Mouse (Mus musculus) liver, postnatal 0 days (tissue): ENCODE results near the gene Bex4. TPM values are rescaled to one million over a fixed set of nuclear protein-coding genes. Genes with fewer than 3 reads are reported as not detected.
"Not testable (repeated sequence)": the region's sequence is repeated elsewhere in the genome, so short reads cannot be mapped to it uniquely, and the experiment has no call there.

Experiments used
- ATAC-seq: fragments of 200-750 bp; cut with Nextera tagmentation; 2 replicates; pipeline ENCODE4 v1.8.0; 2017; ENCODE audit warnings: mild to moderate bottlenecking, moderate library complexity
- DNase-seq: peaks from one replicate; pipeline ENCODE4 v3.0.0-alpha.2; 2016
- H3K27ac ChIP-seq: fragments of 300-500 bp; sonication (generic); 2 replicates; pipeline ENCODE4 v1.5.1; 2014; ENCODE audit warnings: antibody characterized with exemption, moderate library complexity, mild to moderate bottlenecking, low read depth
- H3K27me3 ChIP-seq: fragments of 300-500 bp; sonication (generic); 2 replicates; pipeline ENCODE4 v1.6.1; 2014; ENCODE audit warnings: low read length, control low read depth, mixed read lengths; ENCODE audit not compliant: insufficient read depth
- H3K36me3 ChIP-seq: fragments of 300-500 bp; sonication (generic); replicated peaks from 2 replicates; pipeline ENCODE4 v1.6.1; 2014; ENCODE audit warnings: mild to moderate bottlenecking, control low read depth, low read length, moderate library complexity, mixed read lengths; ENCODE audit not compliant: insufficient read depth
- H3K4me1 ChIP-seq: fragments of 300-500 bp; sonication (generic); 2 replicates; pipeline ENCODE4 v1.6.1; 2014; ENCODE audit warnings: antibody characterized with exemption, mild to moderate bottlenecking, control low read depth; ENCODE audit not compliant: insufficient read depth
- H3K4me2 ChIP-seq: fragments of 300-500 bp; sonication (generic); 2 replicates; pipeline ENCODE4 v1.6.1; 2014; ENCODE audit warnings: low read depth, mild to moderate bottlenecking, low read length, moderate library complexity, mixed read lengths
- H3K4me3 ChIP-seq: fragments of 300-500 bp; sonication (generic); 2 replicates; pipeline ENCODE4 v1.5.1; 2014; ENCODE audit warnings: low read depth, low read length
- H3K9ac ChIP-seq: fragments of 300-500 bp; sonication (generic); replicated peaks from 2 replicates; pipeline ENCODE4 v1.6.1; 2014; ENCODE audit warnings: mild to moderate bottlenecking, moderate library complexity
- H3K9me3 ChIP-seq: fragments of 300-500 bp; sonication (generic); 2 replicates; pipeline ENCODE4 v1.6.1; 2016; ENCODE audit warnings: mild to moderate bottlenecking, control low read depth, low read length, mixed read lengths
- CTCF ChIP-seq: sonication (generic); IDR thresholded peaks from 2 replicates; pipeline ENCODE4 v1.5.1; 2016; ENCODE audit warnings: antibody characterized with exemption, low read depth
- EP300 ChIP-seq: IDR thresholded peaks from 2 replicates; pipeline ENCODE4 v1.6.1; 2016; ENCODE audit warnings: antibody characterized with exemption, low read depth, mild to moderate bottlenecking
- WGBS: fragments of 180-500 bp; shearing (Covaris S2); extraction: QIAGEN DNeasy Blood & Tissue Kit; methylation state at CpG from one replicate; pipeline ENCODE4 v1.1.7; 2014; ENCODE audit not compliant: insufficient replicate concordance; 5-methylcytosine and 5-hydroxymethylcytosine counted together
- polyA plus RNA-seq: library from polyadenylated mRNA; unstranded; fragments of >200 nt; fragmentation: Nextera tagmentation; extraction: Ambion mirVana; gene quantifications from 2 replicates; pipeline ENCODE4 v1.2.1, GENCODE M21; 2015

The Bex4 gene
- polyA plus RNA-seq, 1 experiment from 2014 or later = 111 TPM

DNA sequence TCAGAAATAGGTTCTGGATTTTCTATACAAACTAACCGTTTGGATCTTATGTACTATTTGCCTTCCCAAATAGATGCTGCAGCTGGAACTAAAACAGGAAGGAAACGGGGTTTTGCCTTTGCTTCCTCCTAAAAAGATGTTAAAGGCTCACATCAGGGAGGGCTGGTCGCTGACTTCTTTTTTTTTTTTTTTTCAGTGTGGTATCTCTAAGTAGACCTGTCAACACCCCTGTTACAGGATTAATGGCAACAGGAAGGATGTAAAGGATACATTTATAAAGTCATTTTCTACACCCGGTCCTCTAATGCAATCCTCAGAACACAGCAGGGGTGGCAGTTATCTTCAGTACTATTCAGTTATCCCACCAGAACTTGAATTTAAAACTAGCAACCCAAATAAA is 23.8 kb upstream of the Bex4 start:
- TF ChIP-seq CTCF = no peak
- Histone ChIP-seq H3K9ac (no peak overlapping the region), H3K9me3 (no peaks in the 10 kb centered on the region), H3K27ac (no peak overlapping the region), H3K4me3 (no peak overlapping the region), H3K27me3 (no peaks in the 10 kb centered on the region), H3K4me1 (no peaks in the 10 kb centered on the region), H3K36me3 (no peaks in the 10 kb centered on the region), H3K4me2 (peak overlapping the region; percentile 42; the same call in 1 of the 2 replicates)
- ATAC-seq (no peak), DNase-seq (no peak)
- 26% methylated on average over 4 of the region's 4 CpGs for WGBS

DNA sequence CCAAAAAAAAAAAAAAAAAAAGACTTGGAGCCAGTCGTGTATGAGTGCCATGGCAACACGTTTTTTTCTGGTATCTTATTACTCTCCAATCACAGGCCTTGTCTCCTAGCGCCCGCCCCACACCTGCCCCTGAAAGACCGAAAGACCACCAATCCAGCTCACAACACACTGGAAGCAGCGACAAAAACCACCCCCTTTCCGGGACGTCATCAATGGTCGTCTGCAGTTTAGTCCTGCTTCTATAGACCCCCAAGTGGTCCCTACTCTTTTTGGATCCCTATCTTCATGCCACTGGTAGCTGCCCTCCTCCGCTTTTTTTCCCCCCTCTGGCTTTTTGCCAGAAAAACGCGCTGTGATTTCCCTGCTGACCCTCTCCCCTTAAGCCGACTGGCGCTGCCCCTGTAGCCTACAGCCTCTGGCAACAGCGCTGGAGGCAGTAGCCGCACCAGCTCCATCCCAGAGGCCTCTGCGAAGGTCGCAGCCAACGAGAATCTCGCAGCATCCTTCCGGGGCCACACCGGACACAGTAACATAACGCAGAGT is 23.3 kb upstream of the Bex4 start:
- no peaks in the 10 kb centered on the region for H3K4me1 ChIP-seq
- H3K9me3 ChIP-seq = no peaks in the 10 kb centered on the region
- no peaks in the 10 kb centered on the region for H3K36me3 ChIP-seq
- H3K4me2 ChIP-seq = peak overlapping the region; percentile 42
- no peaks in the 10 kb centered on the region for H3K27me3 ChIP-seq
- WGBS = 21% methylated on average over 23 of the region's 23 CpGs
- no peak for DNase-seq
- ATAC-seq = peak; percentile 40; the same call in 1 of the 2 replicates
- H3K9ac ChIP-seq = no peak overlapping the region
- no peak overlapping the region for H3K4me3 ChIP-seq
- no peak for TF ChIP-seq EP300
- TF ChIP-seq CTCF = no peak
- no peak overlapping the region for H3K27ac ChIP-seq

- Histone ChIP-seq H3K27me3 (no peaks in the 10 kb centered on the region), H3K4me3 (no peak overlapping the region), H3K27ac (no peak overlapping the region), H3K9ac (no peak overlapping the region), H3K4me2 (no peak overlapping the region), H3K4me1 (no peaks in the 10 kb centered on the region), H3K9me3 (no peaks in the 10 kb centered on the region), H3K36me3 (no peaks in the 10 kb centered on the region)
- ATAC-seq (peak; percentile 51; the same call in 1 of the 2 replicates), DNase-seq (no peak)
- 47% methylated on average over 8 of the region's 8 CpGs for WGBS
- no peak for TF ChIP-seq EP300
- TF ChIP-seq CTCF = peak; percentile 54
These were observed 11.6 kb upstream of the Bex4 start for GRCm38 (mm10) chrX:136127038-136127743.

DNA sequence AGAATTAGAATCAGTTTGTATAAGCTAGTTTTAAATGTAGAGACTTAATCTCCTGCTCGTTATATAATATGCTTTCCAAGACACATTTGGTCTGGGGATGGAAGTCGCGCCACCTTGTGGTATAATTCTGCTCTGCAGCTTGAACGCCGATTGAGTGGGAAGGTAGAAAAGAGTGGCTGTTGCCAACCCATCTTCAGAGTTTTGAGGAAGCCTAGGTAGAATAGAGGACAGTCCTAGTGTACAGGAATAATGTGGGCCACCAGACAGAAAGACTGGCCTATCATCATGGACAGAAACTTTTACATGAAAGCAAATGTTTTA is 11.1 kb upstream of the Bex4 start:
- TF ChIP-seq CTCF = peak; percentile 74
- TF ChIP-seq EP300 = no peak
- peak; percentile 65 for DNase-seq

DNA sequence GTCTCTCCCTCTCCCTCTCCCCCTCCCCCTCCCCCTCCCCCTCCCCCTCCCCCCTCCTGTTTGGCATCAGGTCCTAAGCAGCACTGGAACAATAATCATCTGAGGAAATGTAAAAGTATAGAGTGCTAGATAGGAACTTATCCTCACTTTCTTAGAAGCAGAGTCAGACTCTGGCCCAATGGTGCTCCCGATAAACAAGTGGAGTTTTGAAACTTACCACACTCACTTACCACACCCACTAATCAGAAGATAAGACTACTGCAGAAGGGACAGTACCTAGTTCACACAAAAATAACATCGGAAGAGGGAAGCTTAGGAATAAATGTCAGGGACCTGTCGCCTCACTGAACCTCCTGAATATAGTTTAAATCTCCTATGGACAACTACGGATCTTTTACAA is 3.2 kb upstream of the Bex4 start:
- Histone ChIP-seq H3K9ac (no peak overlapping the region), H3K4me2 (no peak overlapping the region), H3K9me3 (no peaks in the 10 kb centered on the region), H3K27me3 (no peaks in the 10 kb centered on the region), H3K36me3 (no peaks in the 10 kb centered on the region), H3K4me3 (no peak overlapping the region), H3K4me1 (no peaks in the 10 kb centered on the region), H3K27ac (peak overlapping the region; percentile 60; the same call in 1 of the 2 replicates)
- DNase-seq (no peak), ATAC-seq (peak; percentile 83)
- WGBS = 50% methylated on average over 4 of the region's 4 CpGs
- TF ChIP-seq EP300 = peak; percentile 90
- TF ChIP-seq CTCF = no peak

More for the DNA sequence above, 11.1 kb upstream of the Bex4 start:
- no peaks in the 10 kb centered on the region for H3K27me3 ChIP-seq
- H3K9me3 ChIP-seq = no peaks in the 10 kb centered on the region
- H3K27ac ChIP-seq = no peak overlapping the region
- H3K4me2 ChIP-seq = no peak overlapping the region
- H3K36me3 ChIP-seq = no peaks in the 10 kb centered on the region
- H3K9ac ChIP-seq = no peak overlapping the region
- H3K4me1 ChIP-seq = no peaks in the 10 kb centered on the region
- 11% methylated on average over 5 of the region's 5 CpGs for WGBS
- no peak for ATAC-seq
- no peak overlapping the region for H3K4me3 ChIP-seq

- H3K27me3 ChIP-seq, H3K4me1 ChIP-seq, H3K27ac ChIP-seq, ATAC-seq, DNase-seq, H3K9me3 ChIP-seq, H3K36me3 ChIP-seq: not testable (repeated sequence)
- peak overlapping the region; percentile 48 for H3K4me3 ChIP-seq
- H3K4me2 ChIP-seq = peak overlapping the region; percentile 53
- H3K9ac ChIP-seq = peak overlapping the region; percentile 30
- 28% methylated on average over 5 of the region's 5 CpGs for WGBS
These were observed 826 bp downstream of the Bex4 start for GRCm38 (mm10) chrX:136139640-136140004.
